Mouse (Mus musculus) WW6 (cell line): ENCODE measurements around the gene St3gal3.

Source experiments
- DNase-seq: peaks from one replicate; pipeline ENCODE4 v3.0.0-alpha.2; 2013; ENCODE audit warnings: low read depth, low spot score

The St3gal3 gene

GRCm38 (mm10) chr4:117928699-117929241, 205.9 kb downstream of the St3gal3 start:
- no peak for DNase-seq

DNA sequence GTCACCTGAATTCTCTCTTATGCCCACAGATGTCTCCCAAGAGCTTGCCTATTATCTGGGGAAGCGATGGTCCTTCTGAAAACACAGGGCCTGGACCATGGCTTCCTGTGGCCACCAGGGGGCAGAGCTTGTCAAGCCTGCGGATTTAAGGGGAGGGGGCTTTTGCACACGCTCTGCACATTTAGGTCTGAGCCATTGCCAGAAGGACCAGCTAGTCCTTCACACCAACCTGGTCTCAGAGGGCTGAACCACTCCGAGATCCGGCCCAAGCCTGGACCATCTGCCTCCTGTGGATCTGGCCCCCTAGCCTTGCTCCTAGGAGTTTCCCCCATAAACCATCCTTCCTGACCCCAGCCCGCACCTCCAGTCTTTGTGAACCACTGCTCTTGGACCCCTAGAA, 206.5 kb downstream of the St3gal3 start:
- no peak for DNase-seq

- DNase-seq: no peak
These were observed 207.9 kb downstream of the St3gal3 start for GRCm38 (mm10) chr4:117926545-117927482.

- DNase-seq: no peak
These were observed 209.8 kb downstream of the St3gal3 start for GRCm38 (mm10) chr4:117924916-117925315.

- no peak for DNase-seq
These were observed 211.3 kb downstream of the St3gal3 start for GRCm38 (mm10) chr4:117923450-117923849.

DNA sequence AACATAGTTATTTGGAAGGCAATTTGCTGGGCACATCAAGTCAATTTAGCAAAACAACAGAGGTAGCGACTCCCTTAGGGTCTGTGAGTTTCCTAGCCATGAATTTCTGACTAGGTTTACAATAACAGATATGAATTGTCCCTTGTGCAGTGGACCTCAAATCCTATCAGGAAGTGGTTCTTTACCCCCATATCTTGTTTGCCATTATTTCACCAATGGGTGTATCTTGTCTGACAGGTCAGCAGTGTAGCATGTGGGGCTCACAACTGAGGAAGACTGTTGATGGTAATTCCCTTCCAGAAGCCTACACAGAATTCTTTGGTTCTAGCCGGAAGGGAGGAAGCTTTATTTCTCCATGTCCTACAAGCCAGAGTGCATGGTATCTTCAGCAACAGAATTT, 213.4 kb downstream of the St3gal3 start:
- DNase-seq: no peak

GRCm38 (mm10) chr4:117918762-117919161, 216.0 kb downstream of the St3gal3 start:
- no peak for DNase-seq

GRCm38 (mm10) chr4:117918261-117918660, 216.5 kb downstream of the St3gal3 start:
- no peak for DNase-seq

- DNase-seq: no peak
These were observed 216.9 kb downstream of the St3gal3 start for GRCm38 (mm10) chr4:117917847-117918246.

- no peak for DNase-seq
These were observed 217.3 kb downstream of the St3gal3 start for GRCm38 (mm10) chr4:117917402-117917801.

DNA sequence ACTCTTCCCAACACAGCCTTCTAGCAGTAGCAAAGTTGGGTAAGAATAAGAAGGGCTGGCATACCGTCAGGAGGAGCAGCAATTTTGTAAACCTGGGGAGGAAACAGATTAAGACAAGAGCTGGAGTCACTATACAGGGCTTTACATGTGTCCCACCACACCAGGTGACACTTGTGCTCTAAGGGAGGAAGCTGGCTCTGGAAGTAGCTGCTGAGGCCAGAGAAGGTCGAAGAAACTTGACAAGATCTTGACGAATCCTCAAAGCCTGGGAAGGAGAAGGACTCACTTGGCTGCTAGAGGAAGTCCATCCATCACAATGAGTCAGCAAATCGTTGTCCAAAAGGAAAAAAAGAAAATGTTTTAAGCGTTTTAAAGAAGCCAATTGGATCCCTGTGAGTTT, 218.3 kb downstream of the St3gal3 start:
- DNase-seq: no peak

- DNase-seq: no peak
These were observed 219.1 kb downstream of the St3gal3 start for GRCm38 (mm10) chr4:117915489-117916105.

- DNase-seq: peak; percentile 82
These were observed 219.9 kb downstream of the St3gal3 start, which contains the start of gene Ipo13 for GRCm38 (mm10) chr4:117914591-117915442. TSS of gene Ipo13 (minus strand) at chr4:117914999.

DNA sequence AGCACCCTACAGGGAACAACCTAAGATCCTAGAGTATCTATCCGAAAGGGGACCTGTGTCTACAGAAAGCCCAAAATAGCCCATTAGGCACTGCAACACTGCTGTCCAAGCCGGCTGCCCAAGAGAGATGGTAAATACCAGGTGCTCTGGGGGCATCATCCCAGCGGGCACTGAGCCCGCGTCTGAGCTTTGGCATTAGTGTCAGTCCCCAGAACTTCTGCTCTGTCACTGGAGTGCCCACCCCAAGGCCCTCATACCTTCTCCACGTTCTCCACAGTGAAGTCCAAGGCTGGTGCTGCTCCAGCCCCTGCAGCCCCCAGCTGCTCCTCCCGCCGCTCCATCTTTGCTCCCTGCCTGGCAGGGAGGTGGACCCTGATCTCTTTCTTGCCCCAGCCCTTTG, 220.7 kb downstream of the St3gal3 start:
- DNase-seq: no peak

DNA sequence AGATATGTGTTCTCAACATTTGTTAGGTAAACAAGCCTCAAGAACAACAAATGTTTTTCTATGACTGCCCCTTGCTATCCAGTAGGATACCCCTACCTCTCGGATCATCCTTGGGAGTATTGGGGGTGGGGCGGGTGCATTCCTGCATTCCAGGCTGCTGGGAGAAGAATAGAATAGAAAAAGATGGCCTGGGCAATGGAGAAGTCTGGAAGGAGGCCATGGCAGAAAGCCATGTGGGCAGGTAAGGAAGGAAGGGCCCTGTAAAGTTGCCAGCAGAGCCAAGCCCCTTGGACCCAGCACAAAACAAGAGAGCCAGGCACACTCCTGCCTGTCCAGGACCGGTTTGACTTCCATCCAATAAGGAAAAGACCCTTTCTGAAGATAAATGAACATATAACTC, 221.3 kb downstream of the St3gal3 start:
- DNase-seq: no peak

- DNase-seq: no peak
These were observed 221.9 kb downstream of the St3gal3 start for GRCm38 (mm10) chr4:117912685-117913273.

GRCm38 (mm10) chr4:117912131-117912561, 222.6 kb downstream of the St3gal3 start:
- no peak for DNase-seq

GRCm38 (mm10) chr4:117908834-117909453, 225.8 kb downstream of the St3gal3 start:
- DNase-seq: no peak

GRCm38 (mm10) chr4:117906196-117906595, 228.5 kb downstream of the St3gal3 start:
- DNase-seq: no peak

- DNase-seq: no peak
These were observed 230.0 kb downstream of the St3gal3 start for GRCm38 (mm10) chr4:117904761-117905160.

DNA sequence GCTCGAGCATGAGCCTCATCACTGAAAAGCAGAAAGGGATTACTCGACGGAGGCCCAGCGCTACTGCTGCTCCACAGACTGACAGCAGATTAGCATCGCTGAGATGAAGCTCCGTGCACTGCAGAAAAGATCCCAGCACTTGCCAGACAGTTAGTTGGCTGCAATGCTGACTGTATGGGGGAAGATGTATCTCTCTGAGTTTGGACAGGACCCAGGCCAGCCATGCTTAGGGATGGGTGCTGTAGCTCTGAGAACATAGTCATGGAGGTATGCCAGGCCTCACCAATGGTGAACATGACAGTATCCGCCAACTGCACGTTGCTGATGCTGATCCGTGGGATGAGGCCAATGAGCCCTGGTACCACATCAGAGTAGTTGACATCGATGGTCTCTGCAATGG, 230.6 kb downstream of the St3gal3 start:
- no peak for DNase-seq
